Mouse (Mus musculus) E14TG2a.4 (cell line): ENCODE data around the gene Dab2ip.

Source experiments
- CTCF ChIP-seq: conservative IDR thresholded peaks from 2 replicates; pipeline ENCODE4 v1.5.1; 2014; ENCODE audit warnings: low read length
- NANOG ChIP-seq: IDR thresholded peaks from 2 replicates; pipeline ENCODE4 v1.6.1; 2014; ENCODE audit warnings: borderline replicate concordance, low read length, mixed read lengths
- POU5F1 ChIP-seq: IDR thresholded peaks from 2 replicates; pipeline ENCODE4 v1.6.1; 2014; ENCODE audit warnings: low read length, borderline replicate concordance

DNA sequence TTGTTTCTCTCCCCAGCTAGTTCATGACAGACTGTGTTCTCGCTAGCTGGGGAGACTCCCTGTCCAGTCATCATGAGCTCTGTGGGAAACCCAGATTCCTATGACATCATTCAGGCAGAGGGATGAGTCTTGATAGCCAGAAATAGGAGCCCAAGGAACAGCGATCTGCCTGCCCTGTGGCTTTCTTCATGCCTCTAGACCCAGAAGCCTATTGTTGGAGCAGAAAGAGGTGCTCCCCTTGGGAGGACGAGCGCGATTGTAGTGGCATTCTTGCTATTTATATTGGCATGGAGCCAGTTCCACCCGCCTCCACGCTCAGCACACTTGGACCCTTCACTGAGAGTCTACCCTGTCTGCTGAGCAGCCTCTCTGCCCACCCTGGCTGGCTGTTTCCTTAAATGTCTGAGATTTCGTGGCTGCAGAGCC lies 156.7 kb downstream of the Dab2ip start:
- TF ChIP-seq CTCF (no peak), NANOG (no peak), POU5F1 (no peak)
